Mouse (Mus musculus) embryonic facial prominence, embryonic 14.5 days (tissue): ENCODE data around the gene Dbh. TPM values are rescaled to one million over a fixed set of nuclear protein-coding genes. Genes with fewer than 3 reads are reported as not detected.
A peak's percentile ranks its signal among the peaks of the same experiment; 100 is the strongest.

Experiments
- ATAC-seq: fragments of 200-750 bp; cut with Nextera tagmentation; 2 replicates; pipeline ENCODE4 v1.8.0; 2017; ENCODE audit warnings: low read depth, moderate number of reproducible peaks, moderate TSS enrichment
- DNase-seq: peaks from one replicate; pipeline ENCODE4 v3.0.0-alpha.2; 2015; ENCODE audit warnings: low spot score
- H3K27ac ChIP-seq: fragments of 300-500 bp; sonication (generic); replicated peaks from 2 replicates; pipeline ENCODE4 v1.5.1; 2014; ENCODE audit warnings: low read depth, mild to moderate bottlenecking, low read length, moderate library complexity
- H3K27me3 ChIP-seq: fragments of 300-500 bp; sonication (generic); replicated peaks from 2 replicates; pipeline ENCODE4 v1.6.1; 2014; ENCODE audit warnings: low read length; ENCODE audit not compliant: control insufficient read depth, insufficient read depth
- H3K36me3 ChIP-seq: fragments of 300-500 bp; sonication (generic); 2 replicates; pipeline ENCODE4 v1.6.1; 2014; ENCODE audit warnings: low read length, mixed read lengths; ENCODE audit not compliant: control insufficient read depth, insufficient read depth
- H3K4me1 ChIP-seq: fragments of 300-500 bp; sonication (generic); 2 replicates; pipeline ENCODE4 v1.6.1; 2014; ENCODE audit warnings: antibody characterized with exemption, low read length; ENCODE audit not compliant: control insufficient read depth, insufficient read depth
- H3K4me2 ChIP-seq: fragments of 300-500 bp; sonication (generic); 2 replicates; pipeline ENCODE4 v1.6.1; 2014; ENCODE audit warnings: low read depth, mild to moderate bottlenecking, low read length, moderate library complexity, mixed read lengths
- H3K4me3 ChIP-seq: fragments of 300-500 bp; sonication (generic); 2 replicates; pipeline ENCODE4 v1.5.1; 2014; ENCODE audit warnings: low read depth, mild to moderate bottlenecking, low read length
- H3K9ac ChIP-seq: fragments of 300-500 bp; sonication (generic); 2 replicates; pipeline ENCODE4 v1.6.1; 2014; ENCODE audit warnings: low read depth, mild to moderate bottlenecking, low read length, moderate library complexity, mixed read lengths
- H3K9me3 ChIP-seq: fragments of 300-500 bp; sonication (generic); 2 replicates; pipeline ENCODE4 v1.6.1; 2016; ENCODE audit warnings: low read length; ENCODE audit not compliant: control insufficient read depth
- WGBS: fragments of 180-500 bp; shearing (Covaris S2); extraction: QIAGEN DNeasy Blood & Tissue Kit; methylation state at CpG from one replicate; pipeline ENCODE4 v1.1.7; 2014; 5-methylcytosine and 5-hydroxymethylcytosine counted together
- polyA plus RNA-seq: library from polyadenylated mRNA; unstranded; fragments of >200 nt; fragmentation: Nextera tagmentation; extraction: Ambion mirVana; gene quantifications from 2 replicates; pipeline ENCODE4 v1.2.1, GENCODE M21; 2014

Gene Dbh
- polyA plus RNA-seq, 1 experiment from 2014 or later, result 3.9 TPM

DNA sequence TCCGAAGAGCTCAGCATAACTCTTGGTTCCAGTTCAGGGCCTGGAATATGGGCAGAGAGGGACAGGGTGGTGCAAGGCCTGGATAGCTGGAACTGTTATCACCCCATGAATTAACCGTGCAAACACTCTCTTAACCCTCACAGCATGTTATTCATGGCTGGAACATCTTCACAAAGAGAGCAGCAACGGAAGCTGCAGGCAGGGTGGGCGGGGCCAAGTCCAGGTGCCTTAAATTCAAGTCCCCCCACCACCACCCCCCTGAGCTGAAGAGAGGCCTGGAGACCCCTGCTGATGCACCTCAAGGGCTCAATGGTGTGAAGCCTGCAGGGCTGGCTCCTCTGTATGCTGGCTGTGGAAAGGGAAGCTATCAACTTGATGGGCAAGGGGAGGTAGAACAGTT is 38.5 kb upstream of the Dbh start:
- Histone ChIP-seq H3K4me2 (no peak overlapping the region), H3K4me3 (no peak overlapping the region), H3K36me3 (no peaks in the 10 kb centered on the region), H3K27me3 (no peaks in the 10 kb centered on the region; the same call in 1 of the 2 replicates), H3K9ac (no peak overlapping the region), H3K4me1 (peaks cover 15% of the 10 kb centered on the region), H3K9me3 (no peaks in the 10 kb centered on the region), H3K27ac (no peak overlapping the region)
- ATAC-seq (no peak), DNase-seq (no peak)
- WGBS, result 45% methylated on average over 4 of the region's 4 CpGs

DNA sequence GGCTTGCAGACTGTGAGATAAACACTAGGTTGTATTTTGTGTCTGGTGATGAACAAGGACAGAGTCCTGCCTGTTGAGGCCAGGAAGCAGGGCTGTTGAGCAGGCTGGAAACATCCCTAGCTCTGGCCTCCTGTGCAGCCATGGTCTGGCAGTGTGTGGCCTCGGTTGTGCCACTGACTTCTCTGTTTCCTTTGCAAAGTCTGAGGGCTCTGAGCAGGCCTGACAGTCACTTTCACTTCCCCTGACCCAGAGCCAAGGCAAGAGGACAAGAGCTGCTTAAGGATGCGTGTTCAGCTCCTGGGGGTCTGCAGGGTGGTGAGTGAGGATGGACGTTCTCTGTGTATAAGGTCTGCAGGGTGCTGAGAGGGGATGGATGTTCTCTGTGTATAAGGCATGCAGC is 36.0 kb upstream of the Dbh start:
- 61% methylated on average over 3 of the region's 3 CpGs for WGBS
- no peaks in the 10 kb centered on the region for H3K4me1 ChIP-seq
- no peaks in the 10 kb centered on the region for H3K27me3 ChIP-seq
- no peak overlapping the region for H3K27ac ChIP-seq
- H3K9ac ChIP-seq, result no peak overlapping the region
- H3K9me3 ChIP-seq, result no peaks in the 10 kb centered on the region
- no peak overlapping the region for H3K4me2 ChIP-seq
- H3K36me3 ChIP-seq, result no peaks in the 10 kb centered on the region
- ATAC-seq (no peak), DNase-seq (no peak)
- no peak overlapping the region for H3K4me3 ChIP-seq

DNA sequence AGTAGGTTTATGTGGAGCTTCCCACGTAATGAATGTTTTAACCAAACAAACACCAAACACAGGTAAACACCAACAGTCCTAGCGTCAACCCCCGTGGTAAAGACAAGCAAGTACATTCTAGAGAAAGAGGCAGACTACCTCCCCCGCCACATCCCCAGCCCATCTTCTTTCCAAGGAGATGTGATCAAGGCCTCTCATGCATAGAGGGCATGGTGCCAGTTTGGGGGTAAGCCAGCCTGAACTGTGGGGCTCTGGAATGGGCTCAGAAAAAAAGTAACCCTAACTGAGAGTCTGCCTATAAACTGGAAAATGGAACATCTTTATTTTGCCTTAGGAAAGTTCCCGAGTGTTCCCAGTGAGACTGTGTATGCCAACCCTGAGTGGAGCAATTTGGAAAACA is 29.1 kb upstream of the Dbh start:
- Histone ChIP-seq H3K36me3 (no peaks in the 10 kb centered on the region), H3K27me3 (peaks cover 5% of the 10 kb centered on the region), H3K9me3 (no peaks in the 10 kb centered on the region), H3K27ac (no peak overlapping the region), H3K9ac (no peak overlapping the region), H3K4me1 (no peaks in the 10 kb centered on the region), H3K4me2 (no peak overlapping the region), H3K4me3 (no peak overlapping the region)
- DNase-seq (no peak), ATAC-seq (no peak)
- whole genome bisulfite sequencing, result 76% methylated on average over 5 of the region's 5 CpGs

DNA sequence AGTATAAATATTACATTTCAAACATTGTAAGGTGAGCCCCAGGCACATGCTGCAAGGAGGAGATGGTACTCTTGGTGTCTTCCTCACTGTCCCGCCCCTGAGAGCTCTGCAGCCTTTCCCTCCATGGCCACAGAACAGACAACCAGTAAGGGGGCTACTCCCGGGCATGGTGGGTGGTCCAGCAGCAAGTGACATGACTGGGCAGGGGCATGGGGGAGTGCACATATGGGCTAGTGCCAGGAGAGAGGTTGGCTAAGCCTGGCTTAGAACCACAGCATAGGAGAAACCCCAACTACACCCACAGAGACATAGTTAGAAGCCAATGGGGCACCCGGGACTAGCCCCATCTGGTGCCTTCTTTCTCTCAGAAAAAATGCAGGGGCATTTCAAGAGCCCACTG is 28.7 kb upstream of the Dbh start:
- no peaks in the 10 kb centered on the region for H3K9me3 ChIP-seq
- no peak overlapping the region for H3K4me2 ChIP-seq
- H3K4me1 ChIP-seq, result no peaks in the 10 kb centered on the region
- H3K27ac ChIP-seq, result no peak overlapping the region
- peaks cover 9% of the 10 kb centered on the region for H3K27me3 ChIP-seq
- H3K4me3 ChIP-seq, result no peak overlapping the region
- H3K9ac ChIP-seq, result no peak overlapping the region
- ATAC-seq (no peak), DNase-seq (no peak)
- no peaks in the 10 kb centered on the region for H3K36me3 ChIP-seq
- WGBS, result 71% methylated on average over 2 of the region's 3 CpGs

DNA sequence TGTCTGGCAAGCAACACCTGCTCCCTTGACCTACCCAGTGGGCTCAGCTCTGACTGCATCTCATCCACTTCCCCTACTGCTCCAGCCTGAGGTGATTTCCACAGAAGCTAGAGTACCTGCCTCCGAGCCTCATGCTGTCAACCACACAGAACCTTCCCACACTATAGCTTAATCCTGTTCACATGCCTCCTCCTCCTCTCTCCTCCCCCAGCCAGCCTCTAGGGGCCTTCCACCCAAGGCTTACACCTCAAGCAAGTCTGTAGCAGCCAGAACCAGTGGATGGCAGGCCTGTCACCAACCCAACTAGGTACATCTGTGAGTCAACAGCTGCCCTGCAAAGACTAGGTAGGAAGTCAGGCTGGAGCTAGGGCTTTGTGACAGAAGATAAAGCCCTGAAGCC is 28.2 kb upstream of the Dbh start:
- Histone ChIP-seq H3K4me2 (no peak overlapping the region), H3K36me3 (no peaks in the 10 kb centered on the region), H3K27me3 (peaks cover 13% of the 10 kb centered on the region), H3K9ac (no peak overlapping the region), H3K4me3 (no peak overlapping the region), H3K27ac (no peak overlapping the region), H3K9me3 (no peaks in the 10 kb centered on the region), H3K4me1 (peaks cover under 1% of the 10 kb centered on the region)
- DNase-seq (no peak), ATAC-seq (no peak)
- 71% methylated on average over 1 of the region's 1 CpGs for WGBS

DNA sequence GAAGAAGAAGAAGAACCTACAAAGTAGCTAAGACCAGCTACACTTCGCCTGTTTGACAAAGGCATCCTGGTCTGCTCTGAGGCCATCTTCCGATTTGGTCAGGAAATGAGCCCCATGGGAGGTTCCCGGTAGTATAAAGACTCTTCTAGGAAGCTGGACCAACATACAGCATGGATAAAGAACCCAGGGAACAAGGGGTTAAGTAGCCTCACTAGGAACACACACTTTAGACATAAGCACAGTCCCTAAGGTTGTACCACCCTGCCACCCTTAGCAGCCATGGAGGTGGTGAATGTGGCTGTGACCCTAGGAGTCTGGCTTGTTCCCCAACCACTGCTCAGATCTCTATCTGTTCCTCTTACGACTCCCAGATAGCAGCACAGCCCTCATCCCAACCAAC is 26.7 kb upstream of the Dbh start:
- Histone ChIP-seq H3K27ac (no peak overlapping the region), H3K4me2 (no peak overlapping the region), H3K9ac (no peak overlapping the region), H3K4me1 (peaks cover 6% of the 10 kb centered on the region), H3K9me3 (no peaks in the 10 kb centered on the region), H3K4me3 (no peak overlapping the region), H3K27me3 (peaks cover 19% of the 10 kb centered on the region), H3K36me3 (no peaks in the 10 kb centered on the region)
- no peak for DNase-seq
- no peak for ATAC-seq
- 65% methylated on average over 4 of the region's 4 CpGs for WGBS

DNA sequence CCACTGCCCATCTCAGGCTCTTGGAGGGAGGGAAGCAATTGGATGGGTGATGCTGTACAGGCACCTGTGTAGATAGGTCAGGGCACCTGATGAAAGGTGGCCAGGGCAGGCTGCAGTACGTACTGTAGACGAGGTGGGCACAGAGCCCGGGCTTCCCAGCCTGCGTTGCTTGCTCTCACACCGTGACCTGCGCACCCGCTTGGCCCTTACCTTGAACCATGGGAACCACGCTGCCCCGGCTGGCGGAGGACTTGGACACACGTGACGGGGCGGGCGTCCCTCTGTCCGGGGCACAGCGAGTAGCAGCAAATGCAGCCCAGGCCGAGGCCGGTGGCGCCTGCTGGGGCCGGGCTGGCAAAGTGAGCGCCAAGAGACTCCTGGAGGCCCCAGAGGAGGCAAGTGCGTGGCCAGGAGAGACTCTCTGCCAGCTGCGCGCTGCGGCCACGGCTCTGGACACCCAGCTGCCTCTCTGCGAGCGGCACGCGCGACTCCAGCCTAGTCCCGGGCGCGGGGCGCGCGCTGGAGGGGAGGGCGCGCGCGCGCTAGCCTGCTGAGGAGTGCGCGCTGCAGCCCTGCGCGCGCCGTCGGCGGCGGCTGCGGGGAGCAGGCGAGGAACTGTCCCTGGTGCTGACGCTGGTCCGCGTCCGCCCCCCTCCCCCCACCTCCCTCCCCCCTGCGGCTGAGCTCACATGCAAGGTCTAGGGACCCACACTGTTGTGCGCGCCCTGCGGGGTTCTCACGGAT is 22.9 kb upstream of the Dbh start, which contains the start of gene Fam163b:
TSS of gene Fam163b (minus strand) at position 542 of the 744 bp plus-strand sequence.
- no peaks in the 10 kb centered on the region for H3K36me3 ChIP-seq
- H3K4me3 ChIP-seq, result peak within 1 kb of the TSS; percentile 40
- DNase-seq (peak; percentile 79), ATAC-seq (peak; percentile 84)
- H3K9ac ChIP-seq, result peak within 1 kb of the TSS; percentile 25; the same call in 1 of the 2 replicates
- no peaks in the 10 kb centered on the region for H3K9me3 ChIP-seq
- peaks cover 6% of the 10 kb centered on the region for H3K4me1 ChIP-seq
- WGBS, result 1% methylated on average over 30 of the region's 62 CpGs
- H3K27ac ChIP-seq, result no peak within 1 kb of the TSS
- peak within 1 kb of the TSS; percentile 82 for H3K4me2 ChIP-seq
- H3K27me3 ChIP-seq, result peaks cover 19% of the 10 kb centered on the region

DNA sequence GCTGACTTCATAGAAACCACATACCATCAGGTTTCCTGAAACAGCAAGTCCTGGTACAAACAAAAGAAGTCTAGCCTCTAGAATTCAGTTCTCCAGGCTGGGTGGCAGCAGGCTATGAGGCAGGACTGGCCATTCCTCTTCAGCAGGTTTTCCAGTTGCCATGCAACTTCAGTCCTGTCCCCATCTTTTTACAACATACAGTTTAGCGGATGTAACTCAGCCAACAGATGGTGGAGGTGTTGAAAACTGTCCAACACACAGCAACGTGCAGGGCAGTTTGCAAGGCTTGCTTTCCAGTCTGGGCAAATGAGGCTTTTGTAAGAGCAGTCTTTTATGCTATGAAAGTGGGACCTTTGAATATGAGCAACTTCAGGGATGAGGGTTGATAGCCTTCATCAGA is 20.1 kb upstream of the Dbh start:
- ATAC-seq (no peak), DNase-seq (no peak)
- Histone ChIP-seq H3K4me1 (peaks cover 6% of the 10 kb centered on the region), H3K9ac (no peak overlapping the region), H3K36me3 (no peaks in the 10 kb centered on the region), H3K27me3 (peaks cover 19% of the 10 kb centered on the region), H3K4me3 (no peak overlapping the region), H3K9me3 (no peaks in the 10 kb centered on the region), H3K27ac (no peak overlapping the region), H3K4me2 (no peak overlapping the region)
- WGBS, result 60% methylated on average over 2 of the region's 2 CpGs

DNA sequence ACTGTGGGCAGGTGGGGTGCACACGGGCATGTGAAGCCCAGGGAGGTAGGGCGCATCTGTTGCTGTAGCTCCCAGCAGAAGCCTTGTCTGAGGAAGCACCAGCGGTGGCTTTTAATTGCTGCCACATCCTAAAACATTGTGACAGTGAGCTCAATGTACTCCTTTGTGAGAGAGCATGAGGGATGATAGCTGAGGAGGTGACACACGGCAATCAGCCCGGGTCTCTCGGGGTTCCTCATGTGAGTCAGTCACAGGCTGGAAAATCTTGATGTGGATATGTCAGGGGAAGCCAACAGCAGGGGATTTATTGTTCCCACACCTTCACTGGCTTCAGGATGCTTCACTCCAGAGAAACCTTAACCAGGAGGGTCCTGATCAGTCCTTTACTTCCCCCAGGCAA is 18.2 kb upstream of the Dbh start:
- 76% methylated on average over 6 of the region's 6 CpGs for WGBS
- Histone ChIP-seq H3K9ac (no peak overlapping the region), H3K4me1 (peaks cover 5% of the 10 kb centered on the region), H3K4me2 (no peak overlapping the region), H3K9me3 (no peaks in the 10 kb centered on the region), H3K36me3 (no peaks in the 10 kb centered on the region), H3K27me3 (peaks cover 5% of the 10 kb centered on the region), H3K4me3 (no peak overlapping the region), H3K27ac (no peak overlapping the region)
- ATAC-seq (no peak), DNase-seq (no peak)
